Mouse (Mus musculus) 3T3-L1 (cell line): ENCODE measurements around the gene Hist1h2aa.
A peak's percentile ranks its signal among the peaks of the same experiment; 100 is the strongest.

Source experiments
- DNase-seq: peaks from one replicate; pipeline ENCODE4 v3.0.0-alpha.2; 2015; ENCODE audit warnings: low read depth, low spot score

Hist1h2aa gene

DNA sequence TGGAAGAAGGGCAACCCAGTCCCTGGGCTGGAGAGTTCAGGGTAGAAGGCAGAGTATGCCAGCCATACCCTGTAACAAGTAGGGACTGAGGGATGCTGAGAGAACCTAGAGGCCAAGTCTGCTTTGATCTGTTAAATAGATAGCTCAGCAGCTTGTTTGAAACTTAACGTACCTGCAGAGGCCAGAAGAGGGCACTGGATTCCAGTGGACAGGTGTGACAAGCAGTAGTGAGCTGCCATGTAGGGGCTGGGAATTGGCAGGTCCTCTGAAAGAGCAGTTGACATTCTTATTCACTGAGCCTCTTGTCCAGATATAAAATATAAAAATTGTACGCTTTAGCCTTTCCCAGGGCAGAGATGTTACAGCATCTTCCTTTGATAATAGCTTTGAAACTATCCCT lies 8.6 kb downstream of the Hist1h2aa start:
- DNase-seq = no peak

DNA sequence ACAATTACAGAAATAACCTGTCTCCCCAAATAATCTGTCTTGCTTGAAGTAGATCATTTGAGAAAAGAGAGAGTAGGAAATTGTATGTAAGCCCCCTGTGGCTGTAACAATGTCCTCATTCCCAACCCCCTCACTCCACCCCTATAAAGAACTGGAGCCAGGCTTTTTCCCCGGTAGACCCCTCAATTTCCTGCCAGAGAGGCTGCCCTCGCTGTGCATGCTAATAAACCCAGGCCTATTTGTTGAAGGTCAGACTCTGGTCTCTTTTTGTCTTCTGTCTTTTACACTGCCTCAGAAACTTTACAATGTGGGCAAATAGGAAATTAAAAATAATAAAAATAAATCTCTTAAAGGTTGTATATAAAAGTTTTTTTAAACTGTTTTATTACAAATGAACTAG lies 12.0 kb downstream of the Hist1h2aa start:
- DNase-seq = no peak

DNA sequence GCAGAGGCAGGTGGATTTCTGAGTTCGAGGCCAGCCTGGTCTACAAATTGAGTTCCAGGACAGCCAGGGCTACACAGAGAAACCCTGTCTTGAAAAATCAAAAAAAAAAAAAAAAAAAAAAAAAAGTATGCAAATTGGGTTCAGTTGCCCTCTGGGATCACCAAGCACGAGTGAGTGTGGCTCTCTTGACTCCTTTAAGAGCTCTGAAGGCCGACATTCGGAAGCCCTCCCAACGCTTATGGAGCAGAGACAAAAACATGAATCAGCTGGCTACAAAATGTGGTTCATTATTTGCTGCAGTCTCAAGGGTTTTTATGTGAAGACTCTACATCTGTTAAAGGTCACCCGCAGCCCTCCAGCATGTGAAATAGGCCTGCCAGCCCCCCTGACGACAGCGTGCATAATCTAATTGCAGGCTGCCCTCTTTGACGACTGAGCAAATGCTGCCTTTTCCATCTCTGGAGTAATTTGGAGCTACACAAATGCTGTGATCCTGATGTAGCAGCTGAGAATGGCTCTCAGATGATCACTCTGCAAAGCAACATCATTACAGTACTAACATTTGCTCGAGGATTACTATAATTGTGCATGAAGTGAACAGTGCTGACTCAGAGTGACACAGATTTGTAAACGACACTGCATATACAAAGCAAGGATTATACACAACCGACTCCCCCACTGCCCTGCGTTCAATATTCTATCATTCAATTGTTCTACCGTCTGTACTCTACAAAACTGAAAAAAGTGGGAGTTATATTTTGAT lies 15.4 kb downstream of the Hist1h2aa start:
- DNase-seq = no peak

DNA sequence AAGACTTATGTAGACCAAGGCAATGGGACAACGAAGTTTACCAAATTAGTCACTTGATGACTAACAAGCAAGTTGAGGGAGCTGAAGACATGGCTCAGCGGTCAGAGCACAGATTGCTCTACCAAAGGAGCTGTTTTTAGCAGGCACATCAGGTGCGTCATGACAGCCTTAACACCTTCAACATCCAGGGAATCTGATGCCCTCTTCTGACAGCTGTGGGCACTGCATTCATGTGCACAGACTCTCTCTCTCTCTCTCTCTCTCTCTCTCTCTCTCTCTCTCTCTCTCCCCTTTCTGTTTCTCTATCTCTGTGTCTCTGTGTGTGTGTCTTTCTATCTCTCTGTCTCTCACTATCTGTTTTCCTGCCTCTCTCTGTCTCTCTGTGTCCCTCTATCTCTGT lies 16.7 kb downstream of the Hist1h2aa start:
- DNase-seq = no peak

DNA sequence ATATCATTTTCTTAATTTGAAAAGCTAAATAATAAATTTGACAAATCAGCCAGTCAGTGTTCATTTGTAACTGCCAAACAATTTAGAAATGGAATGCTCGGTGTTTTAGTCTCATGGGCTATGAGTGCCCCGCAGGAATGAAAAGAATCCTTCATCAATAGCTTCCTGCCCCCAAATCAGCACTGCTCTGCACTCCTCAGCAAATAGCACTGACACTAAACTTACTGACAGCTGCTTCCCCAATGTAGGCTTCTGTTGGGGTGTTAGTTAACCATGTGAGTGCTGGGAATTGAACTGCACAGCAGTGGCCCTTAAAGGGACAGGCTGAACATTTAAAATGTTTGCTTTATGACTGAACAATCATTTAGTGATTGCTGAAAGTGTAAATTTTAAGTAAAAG lies 25.5 kb downstream of the Hist1h2aa start:
- no peak for DNase-seq

DNA sequence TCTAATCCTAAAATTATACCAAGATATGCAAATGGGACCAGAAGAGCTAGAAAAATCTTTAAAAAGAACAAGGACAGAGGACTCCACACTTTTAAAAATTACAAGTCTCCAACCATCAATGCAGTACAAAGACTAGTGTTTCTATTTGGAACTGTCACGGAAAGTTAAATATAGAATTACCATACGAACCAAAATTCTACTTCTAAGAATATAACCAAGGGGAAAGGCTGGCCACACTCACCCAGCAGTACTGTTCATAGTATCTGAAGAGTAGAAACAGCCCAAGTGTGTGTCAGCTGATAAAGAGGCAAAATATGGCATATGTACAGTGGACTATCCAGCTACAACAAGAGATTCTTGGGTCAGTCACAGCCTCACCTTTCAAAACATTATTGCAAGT lies 30.6 kb downstream of the Hist1h2aa start:
- DNase-seq = no peak

DNA sequence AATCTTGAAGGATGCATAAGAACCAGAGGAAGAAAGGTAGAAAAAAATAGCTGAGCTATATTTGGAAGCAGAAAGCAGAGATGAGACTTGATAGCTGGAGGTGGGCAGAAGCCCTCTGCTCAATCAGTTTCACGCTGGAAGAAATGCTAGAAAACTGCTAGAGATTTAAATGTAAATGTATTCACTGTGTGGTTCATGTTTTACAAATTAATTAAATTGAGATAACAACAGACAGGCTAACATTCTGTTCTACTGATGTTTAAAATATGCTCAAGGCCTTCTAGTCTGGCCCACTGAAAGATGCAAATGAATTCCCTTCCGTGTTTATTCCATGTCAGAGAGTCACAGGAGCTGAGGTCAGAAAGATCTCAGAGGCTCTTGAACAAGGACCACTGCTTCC lies 37.6 kb downstream of the Hist1h2aa start:
- no peak for DNase-seq

DNA sequence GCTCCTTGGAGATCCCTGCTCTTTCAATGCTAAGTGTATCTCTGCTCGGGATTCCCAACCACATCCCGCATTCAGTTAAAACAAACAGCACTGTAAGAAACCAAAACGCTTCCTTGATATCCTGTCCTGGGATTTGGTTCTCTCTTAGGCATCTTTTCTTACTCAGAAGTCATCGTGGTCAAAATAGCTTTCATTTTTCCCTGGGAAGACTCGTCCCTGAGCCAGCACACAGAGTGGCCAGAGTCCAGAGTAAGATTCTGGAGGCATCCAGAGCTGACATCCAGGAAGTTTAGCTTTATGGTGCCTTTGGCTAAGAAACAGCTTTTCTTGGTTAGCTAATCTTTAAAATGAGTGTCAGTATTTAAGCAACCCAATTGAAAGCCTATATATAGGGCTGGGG lies 38.0 kb downstream of the Hist1h2aa start:
- peak; percentile 54 for DNase-seq
